Mouse (Mus musculus): ENCODE data around the gene Efcab6. TPM values are rescaled to one million over a fixed set of nuclear protein-coding genes. Genes with fewer than 3 reads are reported as not detected.

Gene Efcab6
- polyA plus RNA-seq, 1 experiment from 2014 or later = 0.46 TPM

GRCm38 (mm10) chr15:83965126-83965525, 100.1 kb downstream of the Efcab6 start:
- H3K4me1 ChIP-seq = no peaks in the 10 kb centered on the region
- no peak overlapping the region for H3K4me3 ChIP-seq
- 0 out of 2 replicates have a peak, but pooled peaks cover 2% of the 10 kb centered on the region for H3K27me3 ChIP-seq
- no peaks in the 10 kb centered on the region for H3K36me3 ChIP-seq
- no peak overlapping the region for H3K9ac ChIP-seq
- no peak overlapping the region for H3K4me2 ChIP-seq
- no peak overlapping the region for H3K27ac ChIP-seq
- 63% methylated on average over 8 of the region's 8 CpGs for WGBS
- ATAC-seq (ENCODE audit: insufficient number of reproducible peaks, low FRiP score, low TSS enrichment, low read depth) = no peak
- H3K9me3 ChIP-seq = no peaks in the 10 kb centered on the region

GRCm38 (mm10) chr15:83958376-83958775, 106.8 kb downstream of the Efcab6 start:
- no peaks in the 10 kb centered on the region for H3K9me3 ChIP-seq
- no peak for ATAC-seq (ENCODE audit: insufficient number of reproducible peaks, low FRiP score, low TSS enrichment, low read depth)
- no peaks in the 10 kb centered on the region for H3K36me3 ChIP-seq
- H3K27ac ChIP-seq = no peak overlapping the region
- H3K4me3 ChIP-seq = no peak overlapping the region
- peaks cover 8% of the 10 kb centered on the region; the same call in 1 of the 2 replicates for H3K27me3 ChIP-seq
- H3K9ac ChIP-seq = no peak overlapping the region
- no peak overlapping the region for H3K4me2 ChIP-seq
- 78% methylated on average over 3 of the region's 3 CpGs for WGBS
- H3K4me1 ChIP-seq = no peaks in the 10 kb centered on the region

- no peaks in the 10 kb centered on the region for H3K36me3 ChIP-seq
- H3K4me3 ChIP-seq = no peak overlapping the region
- ATAC-seq (ENCODE audit: insufficient number of reproducible peaks, low FRiP score, low TSS enrichment, low read depth) = no peak
- no peak overlapping the region for H3K27ac ChIP-seq
- H3K27me3 ChIP-seq = peaks cover 6% of the 10 kb centered on the region; the same call in 1 of the 2 replicates
- no peak overlapping the region for H3K9ac ChIP-seq
- H3K4me2 ChIP-seq = no peak overlapping the region
- H3K9me3 ChIP-seq = no peaks in the 10 kb centered on the region
- H3K4me1 ChIP-seq = no peaks in the 10 kb centered on the region
- WGBS = 78% methylated on average over 7 of the region's 7 CpGs
Measured at GRCm38 (mm10) chr15:83956996-83957395, 108.2 kb downstream of the Efcab6 start.

GRCm38 (mm10) chr15:83955948-83956707, 109.1 kb downstream of the Efcab6 start:
- Histone ChIP-seq H3K9me3 (no peaks in the 10 kb centered on the region), H3K27me3 (peaks cover 6% of the 10 kb centered on the region; the same call in 1 of the 2 replicates), H3K4me2 (no peak overlapping the region), H3K9ac (no peak overlapping the region), H3K4me3 (no peak overlapping the region), H3K4me1 (no peaks in the 10 kb centered on the region), H3K27ac (no peak overlapping the region), H3K36me3 (no peaks in the 10 kb centered on the region)
- WGBS = 64% methylated on average over 8 of the region's 8 CpGs
- ATAC-seq (ENCODE audit: insufficient number of reproducible peaks, low FRiP score, low TSS enrichment, low read depth) = no peak

GRCm38 (mm10) chr15:83949729-83950491, 115.3 kb downstream of the Efcab6 start:
- Histone ChIP-seq H3K4me2 (no peak overlapping the region), H3K4me1 (no peaks in the 10 kb centered on the region), H3K27me3 (0 out of 2 replicates have a peak, but pooled peaks cover 3% of the 10 kb centered on the region), H3K27ac (no peak overlapping the region), H3K36me3 (no peaks in the 10 kb centered on the region), H3K4me3 (no peak overlapping the region), H3K9me3 (no peaks in the 10 kb centered on the region), H3K9ac (no peak overlapping the region)
- no peak for ATAC-seq (ENCODE audit: insufficient number of reproducible peaks, low FRiP score, low TSS enrichment, low read depth)
- WGBS = 38% methylated on average over 16 of the region's 16 CpGs

GRCm38 (mm10) chr15:83939703-83940102, 125.5 kb downstream of the Efcab6 start:
- H3K9me3 ChIP-seq = no peaks in the 10 kb centered on the region
- H3K4me2 ChIP-seq = no peak overlapping the region
- no peak overlapping the region for H3K27ac ChIP-seq
- 43% methylated on average over 5 of the region's 5 CpGs for WGBS
- no peaks in the 10 kb centered on the region for H3K27me3 ChIP-seq
- no peaks in the 10 kb centered on the region for H3K36me3 ChIP-seq
- H3K4me3 ChIP-seq = no peak overlapping the region
- H3K4me1 ChIP-seq = no peaks in the 10 kb centered on the region
- no peak for ATAC-seq (ENCODE audit: insufficient number of reproducible peaks, low FRiP score, low TSS enrichment, low read depth)
- H3K9ac ChIP-seq = no peak overlapping the region

- whole genome bisulfite sequencing = 79% methylated on average over 2 of the region's 2 CpGs
- no peaks in the 10 kb centered on the region for H3K9me3 ChIP-seq
- no peak overlapping the region for H3K9ac ChIP-seq
- H3K4me1 ChIP-seq = no peaks in the 10 kb centered on the region
- no peaks in the 10 kb centered on the region for H3K27me3 ChIP-seq
- no peak for ATAC-seq (ENCODE audit: insufficient number of reproducible peaks, low FRiP score, low TSS enrichment, low read depth)
- no peak overlapping the region for H3K27ac ChIP-seq
- no peak overlapping the region for H3K4me2 ChIP-seq
- H3K36me3 ChIP-seq = no peaks in the 10 kb centered on the region
- H3K4me3 ChIP-seq = no peak overlapping the region
Measured at GRCm38 (mm10) chr15:83938466-83938865, 126.7 kb downstream of the Efcab6 start.

GRCm38 (mm10) chr15:83936506-83936905, 128.7 kb downstream of the Efcab6 start:
- no peak overlapping the region for H3K4me2 ChIP-seq
- no peak overlapping the region for H3K9ac ChIP-seq
- no peak overlapping the region for H3K27ac ChIP-seq
- no peak for ATAC-seq (ENCODE audit: insufficient number of reproducible peaks, low FRiP score, low TSS enrichment, low read depth)
- H3K27me3 ChIP-seq = no peaks in the 10 kb centered on the region
- no peaks in the 10 kb centered on the region for H3K36me3 ChIP-seq
- 88% methylated on average over 4 of the region's 4 CpGs for WGBS
- no peaks in the 10 kb centered on the region for H3K9me3 ChIP-seq
- no peak overlapping the region for H3K4me3 ChIP-seq
- H3K4me1 ChIP-seq = no peaks in the 10 kb centered on the region

- H3K27ac ChIP-seq = no peak overlapping the region
- no peak overlapping the region for H3K4me2 ChIP-seq
- no peaks in the 10 kb centered on the region for H3K27me3 ChIP-seq
- ATAC-seq (ENCODE audit: insufficient number of reproducible peaks, low FRiP score, low TSS enrichment, low read depth) = no peak
- no peaks in the 10 kb centered on the region for H3K9me3 ChIP-seq
- 53% methylated on average over 2 of the region's 2 CpGs for WGBS
- no peaks in the 10 kb centered on the region for H3K4me1 ChIP-seq
- H3K36me3 ChIP-seq = no peaks in the 10 kb centered on the region
- no peak overlapping the region for H3K9ac ChIP-seq
- no peak overlapping the region for H3K4me3 ChIP-seq
Measured at GRCm38 (mm10) chr15:83934816-83935215, 130.4 kb downstream of the Efcab6 start.

- no peak overlapping the region for H3K4me3 ChIP-seq
- H3K27me3 ChIP-seq = no peaks in the 10 kb centered on the region
- ATAC-seq (ENCODE audit: insufficient number of reproducible peaks, low FRiP score, low TSS enrichment, low read depth) = no peak
- no peak overlapping the region for H3K27ac ChIP-seq
- H3K9ac ChIP-seq = no peak overlapping the region
- no peak overlapping the region for H3K4me2 ChIP-seq
- H3K4me1 ChIP-seq = no peaks in the 10 kb centered on the region
- H3K36me3 ChIP-seq = no peaks in the 10 kb centered on the region
- no peaks in the 10 kb centered on the region for H3K9me3 ChIP-seq
- 55% methylated on average over 3 of the region's 3 CpGs for WGBS
Measured at GRCm38 (mm10) chr15:83925338-83925737, 139.8 kb downstream of the Efcab6 start.

- no peaks in the 10 kb centered on the region for H3K36me3 ChIP-seq
- no peaks in the 10 kb centered on the region for H3K4me1 ChIP-seq
- no peaks in the 10 kb centered on the region for H3K9me3 ChIP-seq
- ATAC-seq (ENCODE audit: insufficient number of reproducible peaks, low FRiP score, low TSS enrichment, low read depth) = no peak
- no peaks in the 10 kb centered on the region for H3K27me3 ChIP-seq
- H3K4me3 ChIP-seq = no peak overlapping the region
- no peak overlapping the region for H3K27ac ChIP-seq
- no peak overlapping the region for H3K9ac ChIP-seq
- H3K4me2 ChIP-seq = no peak overlapping the region
- WGBS = 21% methylated on average over 4 of the region's 4 CpGs
Measured at GRCm38 (mm10) chr15:83924656-83925055, 140.5 kb downstream of the Efcab6 start.

GRCm38 (mm10) chr15:83915376-83915775, 149.8 kb downstream of the Efcab6 start:
- Histone ChIP-seq H3K4me1 (no peaks in the 10 kb centered on the region), H3K36me3 (no peaks in the 10 kb centered on the region), H3K9ac (no peak overlapping the region), H3K4me3 (no peak overlapping the region), H3K27ac (no peak overlapping the region), H3K4me2 (no peak overlapping the region), H3K27me3 (no peaks in the 10 kb centered on the region), H3K9me3 (no peaks in the 10 kb centered on the region)
- no peak for ATAC-seq (ENCODE audit: insufficient number of reproducible peaks, low FRiP score, low TSS enrichment, low read depth)
- WGBS = 79% methylated on average over 10 of the region's 10 CpGs
